Mouse (Mus musculus) T-helper 2 cell (primary cell): Measurements from ENCODE around the gene Olfr822.
"Not testable (repeated sequence)": the region's sequence is repeated elsewhere in the genome, so short reads cannot be mapped to it uniquely, and the experiment has no call there.

ENCODE experiments used
- in situ Hi-C: fragments of 300-600 bp; cut with MboI, MseI; formaldehyde crosslinking; loops from one replicate; pipeline ENCODE4 v1.15.1; 2025; ENCODE audit warnings: high pct_unique_total_duplicates

The Olfr822 gene

GRCm38 (mm10) chr10:130070910-130071309 lies at the start of gene Olfr822:
TSS of gene Olfr822 (plus strand) at chr10:130071210.
- in situ Hi-C loops: no loop called here

DNA sequence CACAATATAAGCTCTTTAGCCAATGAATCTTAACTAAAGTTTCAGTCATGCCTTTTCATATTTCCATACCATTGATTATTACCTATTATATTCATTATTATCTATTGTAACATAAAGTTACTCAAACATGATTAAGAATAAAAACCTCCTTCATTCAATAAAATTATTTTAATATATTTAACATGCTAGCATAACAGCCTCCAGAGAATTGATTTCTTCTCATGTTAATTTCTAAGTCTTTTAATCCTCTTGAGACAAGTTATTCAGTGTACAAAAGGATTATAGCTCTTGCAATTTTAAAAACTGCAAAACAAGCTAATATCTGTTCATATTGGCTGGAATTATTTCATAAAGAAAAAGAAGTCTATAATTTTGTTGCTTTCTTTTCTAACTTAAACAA lies 41.0 kb upstream of the Olfr822 start, which contains the start of gene Olfr821:
TSS of gene Olfr821 (plus strand) at position 301 of the 400 bp plus-strand sequence.
- in situ Hi-C loops: no loop called here

DNA sequence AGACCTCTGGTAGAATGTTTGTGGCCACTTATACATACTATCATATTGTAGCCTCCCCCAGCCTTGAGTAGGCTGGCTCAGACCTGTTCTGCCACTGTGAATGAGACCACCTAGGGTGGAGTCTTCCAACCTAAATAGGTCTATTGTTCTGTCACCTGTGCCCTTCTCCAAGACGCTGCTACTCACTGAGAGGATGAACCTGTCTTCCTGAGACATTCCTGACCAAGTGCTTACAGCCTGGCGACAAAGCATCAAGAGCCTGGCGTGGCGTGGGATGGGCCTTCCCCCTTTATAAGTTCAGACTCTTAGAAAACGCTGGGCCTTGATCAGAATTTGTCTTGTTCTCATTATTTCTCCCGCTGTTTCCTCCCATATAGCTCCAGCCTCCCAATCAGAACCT lies 33.9 kb upstream of the Olfr822 start:
- in situ Hi-C loops: no loop called here

DNA sequence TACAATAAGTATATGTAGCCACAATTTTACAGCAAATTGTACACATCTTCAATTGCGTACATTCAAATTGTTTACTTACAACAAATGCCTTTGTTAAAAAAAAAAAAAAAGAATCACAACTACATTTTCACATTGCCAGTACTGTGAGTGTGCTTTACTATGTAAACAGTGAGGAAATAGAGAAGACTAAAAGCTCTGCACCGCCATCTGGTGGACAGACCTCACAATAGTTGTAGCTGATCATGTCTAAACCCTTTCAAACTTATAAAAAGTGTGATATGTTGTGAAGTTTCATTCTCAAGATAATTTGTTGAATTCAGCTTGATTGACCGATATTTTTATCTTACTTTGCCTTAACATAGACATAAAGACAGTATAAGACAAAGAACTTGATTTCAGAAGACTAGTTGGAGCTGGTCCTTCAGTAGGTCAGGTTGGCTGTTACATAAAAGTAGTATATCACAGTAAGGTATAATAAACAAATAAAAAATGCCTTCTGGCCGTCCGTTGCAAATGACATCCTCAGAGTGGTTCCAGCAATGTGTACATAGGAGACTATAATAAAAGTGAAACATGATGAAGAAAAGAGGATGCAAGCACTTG lies 21.9 kb downstream of the Olfr822 start:
- in situ Hi-C loops: no loop called here

DNA sequence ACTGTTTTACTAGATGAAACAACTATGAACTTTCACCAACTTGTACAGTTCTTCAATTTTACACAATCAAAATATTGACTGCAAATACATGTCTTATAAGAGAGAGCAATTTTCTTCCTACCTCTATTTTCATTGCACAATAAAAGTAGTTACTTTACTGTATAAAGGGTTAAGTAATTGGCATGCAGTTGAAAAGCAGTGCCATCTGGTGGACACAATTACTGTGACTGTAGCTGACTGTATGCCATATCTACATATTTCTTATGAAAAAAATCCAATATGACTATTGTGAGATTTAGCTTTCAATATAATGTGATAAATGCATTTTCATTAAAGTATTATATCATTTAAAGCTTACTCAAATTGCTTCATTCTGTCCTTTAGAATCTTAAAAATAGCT lies 25.1 kb downstream of the Olfr822 start:
- in situ Hi-C loops: no loop called here

DNA sequence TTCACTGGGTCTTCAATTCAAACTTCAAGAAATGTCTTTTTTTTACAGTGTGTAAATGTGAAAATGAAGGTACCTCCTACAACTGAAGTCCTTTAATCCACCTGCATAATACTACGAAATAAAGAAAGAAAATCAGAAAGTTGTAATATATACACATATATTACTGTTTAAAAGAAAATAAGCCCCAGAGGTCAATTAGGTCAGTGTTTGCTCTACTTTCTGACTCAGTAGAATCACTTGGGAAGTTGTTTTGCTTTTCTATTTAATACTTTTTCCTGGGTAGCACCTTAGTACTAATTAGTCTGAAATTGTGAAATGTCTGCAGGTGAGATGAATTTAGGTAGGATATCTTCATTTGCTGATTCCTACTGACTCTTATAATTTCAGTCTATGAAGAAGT lies 44.3 kb downstream of the Olfr822 start, which contains the start of gene Olfr823:
TSS of gene Olfr823 (minus strand) at position 101 of the 400 bp plus-strand sequence.
- in situ Hi-C loops: not testable (repeated sequence)

GRCm38 (mm10) chr10:130116045-130116444 lies 45.0 kb downstream of the Olfr822 start:
- in situ Hi-C loops: not testable (repeated sequence)
